Mouse (Mus musculus): ENCODE measurements around the gene Zbtb16.

The Zbtb16 gene

DNA sequence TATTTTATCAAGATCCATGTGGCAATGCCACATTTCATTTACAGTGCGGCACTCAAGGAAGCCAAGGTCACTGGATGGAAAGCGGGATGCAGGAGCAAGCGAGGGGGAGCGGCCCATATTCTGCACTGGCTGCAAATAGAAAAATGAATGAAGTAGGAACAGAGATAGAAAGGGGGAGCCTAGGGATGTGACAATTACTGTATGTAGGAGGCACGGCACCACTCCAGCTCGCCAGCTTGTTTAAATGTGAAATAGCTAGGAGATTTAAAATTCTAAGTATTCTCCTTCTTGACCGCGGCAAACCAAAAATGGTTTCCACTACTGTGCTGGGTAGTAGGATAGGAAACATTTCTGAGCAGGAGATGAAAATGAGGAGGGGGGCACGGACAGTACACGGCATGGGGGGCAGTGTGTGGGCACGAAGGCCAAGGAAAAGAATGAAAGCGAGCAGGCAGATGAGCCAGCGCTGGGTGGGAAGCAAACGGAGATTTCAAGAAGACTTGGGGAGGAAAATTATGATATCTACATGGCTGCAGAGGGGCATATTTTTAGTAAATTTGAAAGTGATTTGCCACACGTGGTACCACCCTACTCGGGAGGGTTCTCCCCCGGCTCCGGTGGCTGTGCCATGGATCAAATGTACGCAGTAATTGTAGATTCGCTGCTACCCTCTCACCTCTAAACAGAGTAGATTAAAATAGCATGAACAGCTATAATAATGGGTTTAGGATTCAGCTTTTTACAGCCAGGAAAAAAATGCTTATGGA lies 68.2 kb downstream of the Zbtb16 start:
- in situ Hi-C loops (cut with MboI, MseI), result loop anchor here (10.0 kb wide), 1 partner anchor 1423 kb away; no protein-coding TSS in a partner anchor

- in situ Hi-C loops (cut with MboI, MseI), result loop anchor here (10.0 kb wide), 1 partner anchor 1421 kb away; no protein-coding TSS in a partner anchor
Observed at GRCm38 (mm10) chr9:48765927-48766326, 70.1 kb downstream of the Zbtb16 start.

DNA sequence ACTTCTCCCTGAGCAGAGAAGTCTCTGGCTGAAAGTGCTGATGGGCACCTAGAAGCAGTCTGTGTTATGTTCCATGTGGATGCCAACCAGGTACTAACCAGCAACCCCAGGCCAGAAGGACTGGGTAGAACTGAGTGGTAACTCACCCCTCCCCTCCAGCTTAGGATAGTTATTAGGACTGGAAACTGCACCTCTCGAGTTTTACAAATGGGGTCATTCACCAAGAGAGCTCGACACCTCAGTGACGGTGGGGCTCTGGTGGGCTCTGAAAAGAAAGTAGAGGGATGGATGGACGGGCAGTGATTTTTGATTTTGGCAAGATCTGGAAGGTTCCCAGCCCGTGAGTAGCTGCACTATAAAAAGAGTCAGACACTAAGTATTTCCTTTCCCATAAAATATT lies 71.7 kb downstream of the Zbtb16 start:
- in situ Hi-C loops (cut with MboI, MseI), result loop anchor here (10.0 kb wide), 1 partner anchor 1420 kb away; no protein-coding TSS in a partner anchor

GRCm38 (mm10) chr9:48761732-48762637 lies 74.0 kb downstream of the Zbtb16 start:
- in situ Hi-C loops (cut with MboI, MseI), result loop anchor here (10.0 kb wide), 1 partner anchor 1417 kb away; no protein-coding TSS in a partner anchor

GRCm38 (mm10) chr9:48761175-48761556 lies 74.9 kb downstream of the Zbtb16 start:
- in situ Hi-C loops (cut with MboI, MseI), result loop anchor here (10.0 kb wide), 1 partner anchor 1416 kb away; no protein-coding TSS in a partner anchor

DNA sequence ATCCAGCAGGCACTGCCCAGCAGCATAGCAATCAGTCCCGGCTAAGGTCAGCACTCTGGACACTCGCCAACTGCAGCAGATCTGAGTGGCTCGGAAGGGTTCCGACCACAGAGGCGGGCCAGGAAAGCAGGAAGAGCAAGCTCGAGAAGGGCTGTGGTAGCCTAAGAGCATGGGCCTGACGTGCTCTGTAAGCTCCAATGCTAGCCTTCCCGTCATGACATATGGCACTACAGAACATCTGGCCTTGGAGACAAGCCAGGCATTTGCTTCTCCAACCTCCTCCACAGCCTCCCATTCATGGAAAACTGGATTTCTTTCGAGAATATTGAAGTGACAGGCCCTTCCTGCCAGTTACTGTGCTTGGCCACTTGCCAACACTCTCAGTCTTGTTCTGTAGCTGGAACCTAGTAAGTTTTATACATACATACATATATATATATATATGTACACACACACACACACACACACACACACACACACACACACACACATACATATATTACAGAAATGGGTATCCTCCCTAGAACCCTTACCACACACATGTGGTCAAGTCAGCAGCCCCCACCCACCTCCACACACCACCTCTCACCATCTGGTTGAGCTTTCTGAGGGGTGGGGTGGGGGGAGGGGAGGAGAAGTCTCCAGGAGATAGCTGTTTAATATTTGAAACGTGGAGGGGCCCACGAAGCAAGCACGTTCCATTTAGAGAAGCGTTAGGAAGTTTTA lies 75.4 kb downstream of the Zbtb16 start:
- in situ Hi-C loops (cut with MboI, MseI), result loop anchor here (10.0 kb wide), 1 partner anchor 1416 kb away; no protein-coding TSS in a partner anchor

DNA sequence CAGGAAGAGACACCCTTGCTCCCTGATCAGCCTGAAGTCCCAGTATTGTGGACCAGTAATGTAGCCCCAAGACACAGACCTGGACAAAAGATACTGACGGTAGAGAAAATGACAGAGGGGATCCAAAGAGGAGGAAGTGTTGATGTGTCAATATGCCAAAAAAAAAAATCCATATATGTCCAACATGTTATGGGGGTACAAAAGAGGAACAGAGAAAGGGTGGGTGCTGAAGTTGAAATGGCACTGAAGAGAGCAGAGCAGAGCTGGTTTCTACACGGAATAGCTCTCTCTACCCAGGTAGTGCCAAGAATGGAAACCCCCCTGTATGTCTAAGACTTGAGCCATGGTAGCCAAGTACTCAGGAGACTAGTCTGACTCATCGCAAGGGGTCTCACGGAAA lies 76.9 kb downstream of the Zbtb16 start:
- in situ Hi-C loops (cut with MboI, MseI), result no loop called here

- in situ Hi-C loops (cut with MboI, MseI), result no loop called here
Observed at GRCm38 (mm10) chr9:48757650-48758580, 78.1 kb downstream of the Zbtb16 start.

DNA sequence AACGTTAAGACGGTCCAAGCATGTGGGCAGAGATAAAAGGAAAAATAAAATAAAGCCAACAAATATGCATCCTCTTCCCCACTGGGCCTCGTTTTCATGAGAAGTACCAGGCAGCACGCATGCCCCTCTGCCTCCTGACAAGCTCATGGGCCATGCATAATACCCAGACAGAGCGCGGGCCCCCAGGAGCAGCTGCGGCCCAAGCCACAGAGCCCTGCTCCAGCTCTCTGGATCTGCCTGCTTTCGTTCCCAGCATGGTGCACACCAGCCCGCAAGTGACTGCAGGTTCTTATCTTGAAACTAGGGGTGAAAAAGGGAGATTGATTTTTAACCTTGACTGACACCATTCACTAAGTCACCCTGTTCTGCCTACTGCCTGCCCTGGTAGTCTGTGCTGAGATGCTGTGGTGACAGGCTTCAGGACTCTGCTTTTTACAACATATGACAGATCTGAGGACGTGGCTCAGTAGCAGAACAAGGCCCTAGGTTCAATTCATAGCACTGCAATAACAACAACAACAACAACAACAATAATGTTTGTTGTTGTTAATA lies 79.7 kb downstream of the Zbtb16 start:
- in situ Hi-C loops (cut with MboI, MseI), result no loop called here

GRCm38 (mm10) chr9:48755438-48756070 lies 80.5 kb downstream of the Zbtb16 start:
- in situ Hi-C loops (cut with MboI, MseI), result no loop called here

DNA sequence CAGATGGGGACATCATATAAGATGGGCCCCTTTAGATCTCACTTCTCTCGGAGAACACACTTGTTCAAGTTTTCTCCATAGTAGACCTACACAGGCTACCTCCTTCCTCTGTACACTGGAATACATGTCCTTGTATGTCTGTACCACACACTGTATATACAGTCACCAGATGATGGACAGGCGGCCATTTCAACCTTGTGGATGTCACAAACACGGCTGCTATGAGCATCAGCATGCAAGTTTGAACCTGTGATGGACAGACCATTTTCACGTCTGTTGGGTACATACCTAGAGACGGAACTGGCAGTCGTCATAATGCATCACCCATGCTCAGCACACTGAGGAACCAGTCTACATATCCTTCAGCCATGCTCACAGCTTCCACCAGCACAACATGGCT lies 81.6 kb downstream of the Zbtb16 start:
- in situ Hi-C loops (cut with MboI, MseI), result no loop called here

- in situ Hi-C loops (cut with MboI, MseI), result no loop called here
Observed at GRCm38 (mm10) chr9:48753881-48754280, 82.1 kb downstream of the Zbtb16 start.

DNA sequence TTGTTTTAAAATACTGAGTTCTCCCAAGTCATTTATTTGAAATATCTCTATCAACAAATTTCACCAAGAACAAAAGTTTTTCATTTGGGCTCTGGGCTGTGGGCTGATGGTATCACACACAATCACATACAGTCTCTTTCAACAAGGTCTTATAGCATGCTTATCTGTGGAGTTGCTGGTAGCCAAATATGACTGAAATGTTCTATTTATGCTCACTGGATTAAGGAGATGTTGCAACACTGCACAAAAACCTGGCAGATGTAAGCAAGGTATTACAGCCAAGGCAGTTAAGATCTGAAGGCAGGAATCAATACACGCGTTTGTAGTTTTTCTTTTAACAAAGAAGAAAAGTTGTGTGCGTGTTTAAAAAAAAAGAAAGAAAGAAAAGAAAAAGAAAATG lies 84.1 kb downstream of the Zbtb16 start:
- in situ Hi-C loops (cut with MboI, MseI), result no loop called here

- in situ Hi-C loops (cut with MboI, MseI), result no loop called here
Observed at GRCm38 (mm10) chr9:48749666-48750065, 86.4 kb downstream of the Zbtb16 start.

GRCm38 (mm10) chr9:48749168-48749567 lies 86.9 kb downstream of the Zbtb16 start:
- in situ Hi-C loops (cut with MboI, MseI), result no loop called here

- in situ Hi-C loops (cut with MboI, MseI), result no loop called here
Observed at GRCm38 (mm10) chr9:48748761-48749160, 87.3 kb downstream of the Zbtb16 start.

DNA sequence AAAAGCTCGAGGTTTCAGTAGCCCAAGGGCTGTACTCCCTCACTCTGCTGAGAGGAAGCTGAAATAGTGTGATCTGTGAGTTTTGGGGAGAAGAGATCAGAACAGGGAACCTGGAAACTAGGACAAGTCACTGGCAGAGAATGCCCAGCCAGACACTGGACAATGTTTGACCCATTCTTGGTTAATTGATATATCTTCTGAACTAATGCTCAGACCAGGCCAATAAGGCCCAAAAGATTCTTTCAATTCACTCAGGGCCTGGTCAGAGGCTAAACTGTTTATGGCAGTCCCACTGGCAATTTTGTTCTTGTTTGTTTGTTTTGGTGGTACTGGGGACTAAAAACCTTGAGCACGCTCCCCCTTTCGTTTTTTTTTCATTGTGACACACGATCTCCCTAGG lies 87.8 kb downstream of the Zbtb16 start:
- in situ Hi-C loops (cut with MboI, MseI), result no loop called here

DNA sequence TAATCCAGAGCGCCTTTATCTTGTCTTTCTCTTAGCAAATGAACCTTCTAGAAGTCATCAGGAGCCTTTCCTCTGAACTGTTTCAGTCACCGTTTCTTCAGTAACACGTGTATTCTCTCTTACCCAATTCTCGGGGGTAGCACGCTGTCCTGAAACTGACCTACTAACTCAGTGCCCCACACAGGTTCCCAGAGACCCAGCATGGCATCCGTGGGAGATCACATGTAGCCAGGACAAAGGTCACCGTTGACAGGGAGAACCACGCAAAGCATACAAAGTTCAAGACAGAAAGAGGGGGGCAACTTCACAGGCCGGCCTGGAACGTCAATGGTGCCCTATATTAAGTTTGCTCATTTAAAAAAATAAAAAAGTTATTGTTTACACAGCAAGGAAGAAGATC lies 89.5 kb downstream of the Zbtb16 start:
- in situ Hi-C loops (cut with MboI, MseI), result no loop called here

GRCm38 (mm10) chr9:48745347-48746119 lies 90.5 kb downstream of the Zbtb16 start:
- in situ Hi-C loops (cut with MboI, MseI), result no loop called here
